Mouse (Mus musculus) embryo, embryonic 11.5 days (tissue): ENCODE data around the gene Dsp.

Experiments used
- DNase-seq: peaks from one replicate; pipeline ENCODE4 v3.0.0-alpha.2; 2012; ENCODE audit warnings: low read depth, low spot score

The Dsp gene

GRCm38 (mm10) chr13:38170707-38171144 lies 19.6 kb downstream of the Dsp start:
- DNase-seq: no peak

GRCm38 (mm10) chr13:38193406-38193805 lies 42.3 kb downstream of the Dsp start:
- DNase-seq: no peak

GRCm38 (mm10) chr13:38201413-38201812 lies 50.3 kb downstream of the Dsp start:
- no peak for DNase-seq

- DNase-seq: no peak
Observed at GRCm38 (mm10) chr13:38204171-38204570, 53.1 kb downstream of the Dsp start.

GRCm38 (mm10) chr13:38204702-38205482 lies 53.8 kb downstream of the Dsp start, which contains the start of gene Snrnp48:
Gene Snrnp48 (plus strand): TSS chr13:38204938.
- peak; percentile 83 for DNase-seq

GRCm38 (mm10) chr13:38211122-38211521 lies 60.0 kb downstream of the Dsp start:
- no peak for DNase-seq

- no peak for DNase-seq
Observed at GRCm38 (mm10) chr13:38218686-38219085, 67.6 kb downstream of the Dsp start.

- DNase-seq: no peak
Observed at GRCm38 (mm10) chr13:38220331-38220730, 69.2 kb downstream of the Dsp start.

- no peak for DNase-seq
Observed at GRCm38 (mm10) chr13:38230177-38230821, 79.2 kb downstream of the Dsp start.

- no peak for DNase-seq
Observed at GRCm38 (mm10) chr13:38232411-38232810, 81.3 kb downstream of the Dsp start.

- no peak for DNase-seq
Observed at GRCm38 (mm10) chr13:38232856-38233625, 81.9 kb downstream of the Dsp start.

- no peak for DNase-seq
Observed at GRCm38 (mm10) chr13:38234651-38235050, 83.6 kb downstream of the Dsp start.

GRCm38 (mm10) chr13:38235370-38235769 lies 84.3 kb downstream of the Dsp start:
- no peak for DNase-seq

GRCm38 (mm10) chr13:38248151-38248550 lies 97.1 kb downstream of the Dsp start:
- no peak for DNase-seq
